Mouse (Mus musculus): ENCODE measurements around the gene Ttc30b. TPM values are rescaled to one million over a fixed set of nuclear protein-coding genes. Genes with fewer than 3 reads are reported as not detected.
A peak's percentile ranks its signal among the peaks of the same experiment; 100 is the strongest.

Gene Ttc30b
- polyA plus RNA-seq, 1 experiment = 1.7 TPM

DNA sequence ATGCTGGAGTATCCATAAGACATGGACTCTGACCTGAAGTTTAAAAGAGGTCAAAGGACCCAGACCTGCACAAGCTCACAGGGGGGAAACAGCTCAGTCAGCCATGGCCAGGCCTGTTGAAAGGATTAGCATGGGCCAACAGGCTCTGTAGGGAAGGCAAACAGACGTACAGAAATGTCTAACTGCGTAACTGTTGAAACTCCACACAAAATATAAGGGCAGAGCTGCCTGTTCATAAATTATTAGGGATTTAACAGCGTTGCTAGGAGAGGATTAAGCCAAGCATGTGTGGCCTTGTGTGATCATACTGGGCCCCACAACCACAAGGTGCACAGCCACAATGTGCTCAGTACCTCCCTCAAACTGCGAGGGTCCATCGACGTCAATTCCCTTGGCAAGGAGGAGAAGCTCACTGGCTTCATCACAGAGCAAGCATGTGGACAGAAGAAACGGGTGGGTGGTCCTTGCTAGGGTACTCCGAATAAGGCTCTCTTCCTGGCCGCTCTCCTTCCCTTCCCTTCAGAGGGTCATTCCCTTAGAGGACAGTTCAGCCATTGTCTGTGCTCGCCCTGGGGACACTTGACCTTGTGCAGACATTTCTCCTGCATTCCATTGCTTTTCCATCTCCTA, 24.9 kb upstream of the Ttc30b start:
- H3K27me3 ChIP-seq (ENCODE audit: control insufficient read depth, insufficient read depth, insufficient read length) = no peaks in the 10 kb centered on the region
- H3K36me3 ChIP-seq (ENCODE audit: control insufficient read depth, insufficient read depth) = no peaks in the 10 kb centered on the region
- H3K4me3 ChIP-seq = no peak overlapping the region
- no peak overlapping the region for H3K4me2 ChIP-seq (ENCODE audit: low read depth)
- TF ChIP-seq CEBPB (IDR thresholded peaks at IDR 0.05; ENCODE audit: insufficient read depth, poor library complexity, severe bottlenecking) (no peak), USF1 (IDR thresholded peaks at IDR 0.05; ENCODE audit: low read depth) (no peak), TCF3 (IDR thresholded peaks at IDR 0.05; ENCODE audit: insufficient read length, low read depth) (no peak), REST (IDR thresholded peaks at IDR 0.05; ENCODE audit: insufficient read depth, insufficient read length) (no peak), POLR2A (IDR thresholded peaks at IDR 0.05; ENCODE audit: insufficient read length, low read depth) (no peak), MAX (IDR thresholded peaks at IDR 0.05; ENCODE audit: low read depth) (no peak), E2F4 (IDR thresholded peaks at IDR 0.05; ENCODE audit: insufficient read depth) (no peak)
- no peaks in the 10 kb centered on the region for H3K79me2 ChIP-seq (ENCODE audit: control insufficient read depth, insufficient read depth)
- no peak overlapping the region for H3ac ChIP-seq (ENCODE audit: control insufficient read depth, insufficient read length)

DNA sequence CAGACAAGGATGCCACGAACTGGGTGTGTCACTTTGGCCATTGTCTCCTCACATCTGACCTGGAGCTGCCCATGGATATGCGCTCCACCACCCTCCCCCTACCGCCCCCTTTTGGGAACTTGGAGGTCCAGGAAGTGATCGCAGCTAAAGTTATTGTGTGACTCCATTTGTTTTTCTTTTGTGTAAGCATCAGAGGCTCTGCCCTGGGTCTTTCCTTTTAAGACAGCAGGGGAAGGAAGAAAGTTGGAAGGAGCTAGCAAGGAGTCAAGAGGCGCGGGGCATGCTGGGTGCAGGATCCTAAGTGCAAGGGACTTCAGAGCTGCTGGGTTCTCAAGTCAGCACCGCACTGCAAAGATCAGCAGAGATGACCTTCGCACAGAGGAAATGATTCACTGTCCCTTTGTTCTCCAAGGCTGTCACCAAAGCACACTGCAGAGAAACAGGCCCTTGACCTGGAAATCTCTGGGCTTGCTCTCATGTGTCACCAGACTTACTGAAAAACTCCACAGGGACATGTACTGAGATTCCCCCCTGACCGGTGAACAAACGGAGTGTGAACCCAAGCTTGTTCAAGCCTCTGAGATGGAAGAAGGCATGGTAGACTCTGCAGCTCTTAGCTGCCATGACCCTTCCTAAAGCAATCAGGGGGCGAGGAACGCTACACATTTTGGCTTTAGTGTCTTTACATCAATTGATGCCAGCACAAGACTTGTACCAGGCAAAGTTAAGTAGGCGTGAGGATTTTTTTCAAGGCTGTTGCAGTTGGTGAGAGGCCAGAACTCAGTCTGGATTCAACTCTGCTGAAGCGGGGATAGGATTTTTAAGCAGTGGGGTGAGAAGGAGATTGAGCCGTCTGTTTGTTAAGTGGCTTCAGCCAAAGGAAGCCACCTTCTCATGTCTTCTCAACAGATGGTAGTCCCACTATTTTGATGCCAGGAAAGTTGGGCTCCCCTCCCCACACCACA, 22.3 kb upstream of the Ttc30b start:
- no peaks in the 10 kb centered on the region for H3K79me2 ChIP-seq (ENCODE audit: control insufficient read depth, insufficient read depth)
- H3ac ChIP-seq (ENCODE audit: control insufficient read depth, insufficient read length) = no peak overlapping the region
- no peak for TF ChIP-seq CEBPB (IDR thresholded peaks at IDR 0.05; ENCODE audit: insufficient read depth, poor library complexity, severe bottlenecking)
- no peak for TF ChIP-seq USF1 (IDR thresholded peaks at IDR 0.05; ENCODE audit: low read depth)
- TF ChIP-seq POLR2AphosphoS2 (IDR thresholded peaks at IDR 0.05; ENCODE audit: insufficient read length, low read depth) = no peak
- no peak for TF ChIP-seq SRF (IDR thresholded peaks at IDR 0.05; ENCODE audit: control insufficient read depth, insufficient read length, low read depth)
- TF ChIP-seq TCF3 (IDR thresholded peaks at IDR 0.05; ENCODE audit: insufficient read length, low read depth) = no peak
- H3K4me3 ChIP-seq = no peak overlapping the region
- no peak overlapping the region for H3K4me2 ChIP-seq (ENCODE audit: low read depth)
- no peaks in the 10 kb centered on the region for H3K36me3 ChIP-seq (ENCODE audit: control insufficient read depth, insufficient read depth)
- H3K27me3 ChIP-seq (ENCODE audit: control insufficient read depth, insufficient read depth, insufficient read length) = peaks cover 9% of the 10 kb centered on the region

DNA sequence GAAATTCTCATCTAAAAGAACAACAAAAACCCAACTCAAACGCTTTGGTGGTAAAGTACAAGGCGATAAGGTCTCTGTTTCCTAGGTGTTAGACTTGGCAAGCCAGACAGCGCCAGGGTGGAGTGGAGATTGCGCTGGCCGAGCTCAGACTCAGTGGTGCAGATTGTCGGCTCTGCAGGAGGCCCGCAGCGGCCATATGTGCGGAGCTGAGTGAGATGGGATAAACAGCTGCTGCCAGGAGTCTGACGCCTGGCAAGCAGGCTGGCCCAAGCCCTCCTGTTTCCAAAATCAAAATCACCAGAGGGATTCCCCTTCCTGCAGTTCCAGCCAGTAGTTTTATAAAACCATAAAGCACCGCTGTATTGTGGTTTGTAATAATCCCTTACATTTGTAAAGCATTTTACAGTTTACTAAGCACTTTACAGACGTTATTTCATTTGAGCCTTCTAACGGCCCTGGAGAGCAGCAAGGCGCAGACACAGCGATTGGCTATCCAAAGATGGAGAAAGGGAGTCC, 21.5 kb upstream of the Ttc30b start:
- H3K4me2 ChIP-seq (ENCODE audit: low read depth) = no peak overlapping the region
- H3K36me3 ChIP-seq (ENCODE audit: control insufficient read depth, insufficient read depth) = no peaks in the 10 kb centered on the region
- TF ChIP-seq MYOD1 (IDR thresholded peaks at IDR 0.05; ENCODE audit: control insufficient read depth in 1 of 3, insufficient read length in 2 of 3, low read depth in 2 of 3) = peak in 1 of 3 experiments; percentile 16
- TF ChIP-seq POLR2AphosphoS2 (IDR thresholded peaks at IDR 0.05; ENCODE audit: insufficient read length, low read depth) = no peak
- no peak overlapping the region for H3K4me3 ChIP-seq
- H3K27me3 ChIP-seq (ENCODE audit: control insufficient read depth, insufficient read depth, insufficient read length) = peaks cover 15% of the 10 kb centered on the region
- no peaks in the 10 kb centered on the region for H3K79me2 ChIP-seq (ENCODE audit: control insufficient read depth, insufficient read depth)
- no peak overlapping the region for H3ac ChIP-seq (ENCODE audit: control insufficient read depth, insufficient read length)

DNA sequence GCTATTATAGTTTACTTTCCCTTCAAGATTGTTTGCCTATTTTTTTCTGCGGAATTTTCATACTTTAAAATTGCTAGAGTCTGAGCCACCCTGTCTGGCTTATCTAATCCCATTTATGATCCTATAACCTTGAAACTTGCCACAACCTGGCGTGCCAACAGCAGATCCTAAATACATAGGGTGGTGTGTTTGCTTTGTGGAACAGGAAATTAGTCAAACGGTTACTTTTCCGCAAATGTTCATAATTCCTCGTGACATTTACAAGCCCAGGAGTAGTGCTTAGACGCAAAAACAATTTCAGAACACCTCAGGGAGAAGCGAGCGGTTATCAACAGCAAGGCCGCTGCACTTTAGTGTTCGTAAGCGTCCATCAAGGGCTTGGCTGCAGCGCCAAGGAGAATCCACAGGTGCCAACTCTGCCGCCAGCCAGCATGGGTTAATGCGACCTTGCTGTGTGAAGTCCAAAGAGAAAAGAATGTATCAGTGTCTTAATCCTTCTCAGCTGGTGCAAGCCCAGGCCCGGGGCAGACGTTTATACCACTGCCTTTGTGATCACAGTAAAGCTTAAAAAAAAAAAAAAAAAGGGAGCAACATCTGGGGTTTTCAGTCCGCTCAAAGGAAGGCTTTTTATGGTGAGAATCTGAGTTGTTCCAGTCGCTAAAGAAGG, 20.9 kb upstream of the Ttc30b start:
- Histone ChIP-seq H3K27me3 (ENCODE audit: control insufficient read depth, insufficient read depth, insufficient read length) (peaks cover 19% of the 10 kb centered on the region), H3ac (ENCODE audit: control insufficient read depth, insufficient read length) (no peak overlapping the region), H3K4me2 (ENCODE audit: low read depth) (no peak overlapping the region), H3K36me3 (ENCODE audit: control insufficient read depth, insufficient read depth) (no peaks in the 10 kb centered on the region), H3K79me2 (ENCODE audit: control insufficient read depth, insufficient read depth) (no peaks in the 10 kb centered on the region), H3K4me3 (no peak overlapping the region)
- TF ChIP-seq USF1 (IDR thresholded peaks at IDR 0.05; ENCODE audit: low read depth) (no peak), E2F4 (IDR thresholded peaks at IDR 0.05; ENCODE audit: insufficient read depth) (no peak), CEBPB (IDR thresholded peaks at IDR 0.05; ENCODE audit: insufficient read depth, poor library complexity, severe bottlenecking) (no peak), REST (IDR thresholded peaks at IDR 0.05; ENCODE audit: insufficient read depth, insufficient read length) (no peak), MAX (IDR thresholded peaks at IDR 0.05; ENCODE audit: low read depth) (no peak), TCF12 (IDR thresholded peaks at IDR 0.05; ENCODE audit: insufficient read depth, poor library complexity, severe bottlenecking) (no peak), POLR2AphosphoS2 (IDR thresholded peaks at IDR 0.05; ENCODE audit: insufficient read length, low read depth) (no peak)

DNA sequence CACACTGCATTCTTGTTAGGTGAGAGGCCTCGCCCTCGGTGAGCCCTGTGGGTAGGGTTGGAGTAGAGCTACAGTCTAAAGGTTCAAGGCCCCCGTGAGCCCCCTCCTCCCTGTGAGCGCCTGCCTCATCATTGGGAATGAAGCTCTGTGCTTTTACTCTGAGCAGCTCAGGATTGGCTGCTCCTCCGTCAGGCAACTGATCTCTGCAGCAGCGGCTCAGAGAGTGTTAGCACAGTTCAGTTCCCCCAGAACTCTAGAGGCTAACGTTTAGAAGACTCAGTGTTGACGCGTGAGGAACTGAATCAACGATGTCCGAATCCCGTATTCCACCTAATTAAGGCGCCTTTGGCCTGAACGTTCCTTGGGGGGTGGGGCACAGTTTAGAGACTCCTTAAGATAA, 17.3 kb upstream of the Ttc30b start:
- no peak overlapping the region for H3K4me3 ChIP-seq
- H3K79me2 ChIP-seq (ENCODE audit: control insufficient read depth, insufficient read depth) = no peaks in the 10 kb centered on the region
- TF ChIP-seq CEBPB (IDR thresholded peaks at IDR 0.05; ENCODE audit: insufficient read depth, poor library complexity, severe bottlenecking) = no peak
- no peak for TF ChIP-seq REST (IDR thresholded peaks at IDR 0.05; ENCODE audit: insufficient read depth, insufficient read length)
- TF ChIP-seq SRF (IDR thresholded peaks at IDR 0.05; ENCODE audit: control insufficient read depth, insufficient read length, low read depth) = no peak
- no peak for TF ChIP-seq TCF3 (IDR thresholded peaks at IDR 0.05; ENCODE audit: insufficient read length, low read depth)
- TF ChIP-seq USF1 (IDR thresholded peaks at IDR 0.05; ENCODE audit: low read depth) = no peak
- no peak for TF ChIP-seq TCF12 (IDR thresholded peaks at IDR 0.05; ENCODE audit: insufficient read depth, poor library complexity, severe bottlenecking)
- no peak for TF ChIP-seq POLR2AphosphoS2 (IDR thresholded peaks at IDR 0.05; ENCODE audit: insufficient read length, low read depth)
- TF ChIP-seq E2F4 (IDR thresholded peaks at IDR 0.05; ENCODE audit: insufficient read depth) = no peak
- no peak for TF ChIP-seq MAX (IDR thresholded peaks at IDR 0.05; ENCODE audit: low read depth)
- no peak for TF ChIP-seq POLR2A (IDR thresholded peaks at IDR 0.05; ENCODE audit: insufficient read length, low read depth)
- no peak for TF ChIP-seq MYOD1 (IDR thresholded peaks at IDR 0.05; ENCODE audit: control insufficient read depth in 1 of 3, insufficient read length in 2 of 3, low read depth in 2 of 3)
- no peak overlapping the region for H3K4me2 ChIP-seq (ENCODE audit: low read depth)
- H3K36me3 ChIP-seq (ENCODE audit: control insufficient read depth, insufficient read depth) = no peaks in the 10 kb centered on the region
- no peak overlapping the region for H3ac ChIP-seq (ENCODE audit: control insufficient read depth, insufficient read length)
- H3K27me3 ChIP-seq (ENCODE audit: control insufficient read depth, insufficient read depth, insufficient read length) = peaks cover 38% of the 10 kb centered on the region

Measured in myocyte (in vitro differentiated cells).